Mouse (Mus musculus): ENCODE results near the gene Psd.

The Psd gene

GRCm38 (mm10) chr19:46322144-46322995 lies 4.6 kb downstream of the Psd start:
- DNase-seq (ENCODE audit: low read depth in 1 of 2, low spot score in 2 of 2) = no peak

GRCm38 (mm10) chr19:46321101-46321943 lies 5.6 kb downstream of the Psd start:
- no peak for DNase-seq (ENCODE audit: low read depth in 1 of 2, low spot score in 2 of 2)

- DNase-seq (ENCODE audit: low read depth in 1 of 2, low spot score in 2 of 2) = no peak
Measured at GRCm38 (mm10) chr19:46320076-46320785, 6.7 kb downstream of the Psd start.

GRCm38 (mm10) chr19:46318586-46319378 lies 8.2 kb downstream of the Psd start:
- DNase-seq (ENCODE audit: low read depth in 1 of 2, low spot score in 2 of 2) = no peak

- no peak for DNase-seq (ENCODE audit: low read depth in 1 of 2, low spot score in 2 of 2)
Measured at GRCm38 (mm10) chr19:46318031-46318471, 8.9 kb downstream of the Psd start.

GRCm38 (mm10) chr19:46317546-46317885 lies 9.4 kb downstream of the Psd start:
- no peak for DNase-seq (ENCODE audit: low read depth in 1 of 2, low spot score in 2 of 2)

GRCm38 (mm10) chr19:46316846-46317545 lies 10.0 kb downstream of the Psd start:
- no peak for DNase-seq (ENCODE audit: low read depth in 1 of 2, low spot score in 2 of 2)

- DNase-seq (ENCODE audit: low read depth in 1 of 2, low spot score in 2 of 2) = no peak
Measured at GRCm38 (mm10) chr19:46315752-46316610, 11.0 kb downstream of the Psd start.

- no peak for DNase-seq (ENCODE audit: low read depth in 1 of 2, low spot score in 2 of 2)
Measured at GRCm38 (mm10) chr19:46314872-46315742, 11.8 kb downstream of the Psd start.

GRCm38 (mm10) chr19:46314151-46314601 lies 12.8 kb downstream of the Psd start:
- no peak for DNase-seq (ENCODE audit: low read depth in 1 of 2, low spot score in 2 of 2)

- DNase-seq (ENCODE audit: low read depth in 1 of 2, low spot score in 2 of 2) = no peak
Measured at GRCm38 (mm10) chr19:46313591-46313990, 13.4 kb downstream of the Psd start.

- DNase-seq (ENCODE audit: low read depth in 1 of 2, low spot score in 2 of 2) = no peak
Measured at GRCm38 (mm10) chr19:46313116-46313515, 13.8 kb downstream of the Psd start.

- DNase-seq (ENCODE audit: low read depth in 1 of 2, low spot score in 2 of 2) = no peak
Measured at GRCm38 (mm10) chr19:46312566-46312965, 14.4 kb downstream of the Psd start.

GRCm38 (mm10) chr19:46311341-46311740 lies 15.6 kb downstream of the Psd start:
- DNase-seq (ENCODE audit: low read depth in 1 of 2, low spot score in 2 of 2) = no peak

GRCm38 (mm10) chr19:46310312-46310865 lies 16.6 kb downstream of the Psd start:
- DNase-seq (ENCODE audit: low read depth in 1 of 2, low spot score in 2 of 2) = no peak

GRCm38 (mm10) chr19:46309651-46310305 lies 17.2 kb downstream of the Psd start:
- DNase-seq (ENCODE audit: low read depth in 1 of 2, low spot score in 2 of 2) = no peak

GRCm38 (mm10) chr19:46308706-46309435 lies 18.1 kb downstream of the Psd start:
- DNase-seq (ENCODE audit: low read depth in 1 of 2, low spot score in 2 of 2) = peak in 1 of 2 experiments; percentile 65
